Mouse (Mus musculus): Measurements from ENCODE around the gene Exoc5. TPM values are rescaled to one million over a fixed set of nuclear protein-coding genes. Genes with fewer than 3 reads are reported as not detected.

The Exoc5 gene
- polyA plus RNA-seq, 1 experiment from 2014 or later = 39.4 TPM

DNA sequence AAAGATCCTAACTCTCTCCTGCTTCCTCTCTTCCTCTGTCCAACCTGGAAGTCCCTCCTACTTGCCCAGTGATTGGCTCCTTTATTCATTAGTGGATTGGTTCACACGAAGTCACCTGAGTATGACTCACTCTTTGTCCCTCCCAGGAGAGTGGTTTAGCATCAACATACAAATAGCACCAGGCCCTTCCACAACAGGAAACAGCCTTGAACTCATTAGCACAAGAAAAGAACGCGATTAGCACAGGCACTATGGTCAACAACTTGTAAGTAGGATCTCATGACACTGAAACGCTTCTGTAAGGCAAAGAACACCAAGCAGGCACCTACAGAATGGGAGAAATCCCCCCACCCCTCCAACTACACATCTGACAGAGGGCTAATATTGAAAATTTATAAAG, 67.7 kb downstream of the Exoc5 start:
- Histone ChIP-seq H3K27me3 (replicated peaks) (no peaks in the 10 kb centered on the region), H3K9ac (no peak overlapping the region), H3K4me3 (no peak overlapping the region), H3K4me2 (no peak overlapping the region), H3K27ac (no peak overlapping the region), H3K9me3 (replicated peaks) (no peaks in the 10 kb centered on the region), H3K36me3 (no peaks in the 10 kb centered on the region), H3K4me1 (no peaks in the 10 kb centered on the region)
- WGBS (ENCODE audit: insufficient replicate concordance) = 28% methylated on average over 4 of the region's 4 CpGs
- ATAC-seq = no peak

DNA sequence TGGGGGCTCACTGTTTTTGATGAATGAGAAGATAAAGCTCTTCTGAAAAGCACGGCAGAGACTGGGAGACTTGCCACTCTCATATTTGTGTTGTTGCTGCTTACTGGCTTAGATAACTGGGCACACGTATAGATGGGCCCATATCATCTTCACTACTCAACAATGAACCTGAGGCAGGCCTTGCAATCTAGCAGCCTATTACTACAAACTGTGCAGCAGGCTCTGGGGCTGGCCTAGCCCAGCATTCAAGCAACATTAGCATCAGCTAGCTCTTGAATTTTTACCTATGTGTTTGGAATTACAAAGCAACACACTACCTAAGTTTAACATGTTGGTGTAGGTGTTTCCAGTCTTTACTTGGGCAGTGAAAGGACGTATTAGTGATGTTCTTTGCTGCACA, 72.6 kb downstream of the Exoc5 start:
- no peak for ATAC-seq

DNA sequence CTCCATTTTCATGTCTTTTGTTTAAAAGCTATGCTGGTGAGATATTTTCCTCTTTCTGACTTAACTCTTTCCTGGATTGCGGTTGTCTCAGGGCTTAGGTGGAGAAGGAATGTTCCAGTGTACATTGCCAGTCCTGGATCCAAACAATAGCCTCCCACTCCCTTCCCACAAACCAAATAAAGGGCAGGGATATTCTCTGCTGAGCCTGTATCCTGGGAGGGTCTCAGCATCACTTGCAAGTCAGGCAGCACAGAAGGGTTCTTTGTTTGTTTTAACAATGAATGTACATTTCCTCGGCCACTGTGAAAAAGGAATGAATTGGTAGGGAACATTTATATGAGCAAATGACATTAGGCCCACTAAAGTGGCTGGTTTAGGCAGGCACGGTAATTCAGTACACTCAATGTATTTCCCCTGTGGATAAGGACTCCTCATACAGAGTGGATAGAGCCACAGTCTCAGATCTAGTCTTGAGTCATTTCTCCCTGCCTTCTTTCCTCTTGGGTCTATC, 74.3 kb downstream of the Exoc5 start:
- Histone ChIP-seq H3K27me3 (replicated peaks) (no peaks in the 10 kb centered on the region; the same call in 1 of the 2 replicates), H3K4me1 (no peaks in the 10 kb centered on the region), H3K27ac (no peak overlapping the region)

More for the DNA sequence above, 72.6 kb downstream of the Exoc5 start:
- H3K27ac ChIP-seq = no peak overlapping the region
- no peak overlapping the region for H3K9ac ChIP-seq
- WGBS (ENCODE audit: insufficient replicate concordance) = 62% methylated on average over 3 of the region's 3 CpGs
- H3K36me3 ChIP-seq = no peaks in the 10 kb centered on the region
- H3K27me3 ChIP-seq (replicated peaks) = no peaks in the 10 kb centered on the region; the same call in 1 of the 2 replicates
- H3K4me1 ChIP-seq = no peaks in the 10 kb centered on the region
- no peaks in the 10 kb centered on the region for H3K9me3 ChIP-seq (replicated peaks)
- no peak overlapping the region for H3K4me2 ChIP-seq
- H3K4me3 ChIP-seq = no peak overlapping the region

DNA sequence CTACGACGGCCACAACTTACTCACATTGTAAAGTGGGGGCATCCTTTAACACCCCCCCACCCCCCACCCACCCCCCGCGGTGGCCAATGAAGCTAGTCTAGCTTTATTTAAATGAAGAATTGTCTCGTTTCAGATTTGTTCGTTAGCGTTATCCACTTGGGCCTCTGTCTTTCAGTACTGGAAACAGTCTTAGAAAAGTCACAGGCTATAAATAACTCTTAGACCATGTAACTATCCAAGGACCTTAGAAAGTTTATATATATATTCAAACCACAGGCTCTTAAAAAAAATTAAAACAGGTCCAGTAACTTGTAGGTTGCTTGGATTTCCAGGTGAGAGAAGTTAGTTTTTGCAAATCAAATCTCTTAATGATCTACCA, 75.3 kb downstream of the Exoc5 start:
- ATAC-seq = no peak
- no peak overlapping the region for H3K9ac ChIP-seq

More for the DNA sequence above, 74.3 kb downstream of the Exoc5 start:
- Histone ChIP-seq H3K4me3 (no peak overlapping the region), H3K9ac (no peak overlapping the region), H3K36me3 (no peaks in the 10 kb centered on the region), H3K4me2 (no peak overlapping the region), H3K9me3 (replicated peaks) (no peaks in the 10 kb centered on the region)
- 72% methylated on average over 3 of the region's 3 CpGs for WGBS (ENCODE audit: insufficient replicate concordance)
- no peak for ATAC-seq

DNA sequence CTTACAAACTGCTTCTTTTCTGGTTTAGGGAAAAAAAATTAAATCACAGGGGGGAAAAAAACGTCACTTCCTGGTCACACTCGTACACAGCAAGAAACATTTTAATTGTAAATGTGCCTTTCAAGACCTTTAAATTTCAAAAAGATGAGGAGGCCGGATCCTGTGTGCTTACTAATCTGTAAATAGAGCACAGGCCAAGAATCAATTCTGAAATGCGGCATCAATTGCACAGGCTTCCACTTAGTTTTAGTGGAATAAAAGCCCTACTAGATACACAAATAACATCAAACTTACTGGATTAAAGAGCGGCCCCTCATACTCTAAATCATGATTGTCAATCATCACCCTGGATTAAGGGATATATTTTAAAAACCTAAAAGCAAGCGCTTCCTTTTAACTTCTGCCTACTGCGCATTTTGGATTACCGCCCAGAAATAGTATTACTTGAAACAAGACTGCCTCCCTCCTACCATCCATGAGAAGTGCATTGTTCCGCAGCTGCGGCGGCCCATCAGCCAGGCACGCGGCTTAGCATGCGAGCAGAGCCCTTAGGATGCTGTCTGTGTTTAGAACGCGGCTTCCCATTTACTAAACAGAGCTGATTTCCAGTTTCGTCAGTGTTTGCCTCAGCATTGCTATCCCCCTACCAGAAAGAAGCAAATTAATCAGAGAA, 75.8 kb downstream of the Exoc5 start:
- Histone ChIP-seq H3K4me2 (no peak overlapping the region; the same call in 1 of the 2 replicates), H3K9ac (no peak overlapping the region), H3K9me3 (replicated peaks) (no peaks in the 10 kb centered on the region), H3K36me3 (no peaks in the 10 kb centered on the region), H3K27me3 (replicated peaks) (no peaks in the 10 kb centered on the region; the same call in 1 of the 2 replicates), H3K27ac (no peak overlapping the region), H3K4me1 (no peaks in the 10 kb centered on the region), H3K4me3 (no peak overlapping the region)
- no peak for ATAC-seq
- WGBS (ENCODE audit: insufficient replicate concordance) = 32% methylated on average over 17 of the region's 17 CpGs

More for the DNA sequence above, 75.3 kb downstream of the Exoc5 start:
- Histone ChIP-seq H3K4me3 (no peak overlapping the region), H3K4me1 (no peaks in the 10 kb centered on the region), H3K36me3 (no peaks in the 10 kb centered on the region), H3K9me3 (replicated peaks) (no peaks in the 10 kb centered on the region), H3K27me3 (replicated peaks) (no peaks in the 10 kb centered on the region; the same call in 1 of the 2 replicates), H3K4me2 (no peak overlapping the region; the same call in 1 of the 2 replicates), H3K27ac (no peak overlapping the region)
- WGBS (ENCODE audit: insufficient replicate concordance) = 16% methylated on average over 7 of the region's 7 CpGs

DNA sequence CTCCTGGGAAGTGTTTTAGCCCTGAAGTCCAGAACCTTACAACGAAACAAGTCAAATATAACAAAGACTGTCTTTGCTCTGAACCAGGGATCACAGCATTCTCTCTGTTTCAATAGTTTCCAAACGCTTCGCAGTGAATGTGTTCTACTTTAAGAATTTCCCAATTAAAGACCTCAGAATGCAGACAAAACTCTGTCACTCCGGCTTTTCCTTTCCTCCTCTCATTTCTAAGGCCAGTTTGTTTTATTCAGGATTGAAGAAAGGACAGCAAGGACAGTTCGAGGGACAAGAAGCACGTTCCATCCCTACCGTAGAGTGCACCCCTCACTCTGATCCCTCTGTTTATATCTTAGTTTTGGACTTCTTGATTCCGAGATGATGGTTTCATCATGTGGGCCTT, 76.6 kb downstream of the Exoc5 start:
- no peak overlapping the region for H3K4me2 ChIP-seq
- no peak for ATAC-seq
- H3K4me3 ChIP-seq = no peak overlapping the region
- no peaks in the 10 kb centered on the region for H3K9me3 ChIP-seq (replicated peaks)
- no peaks in the 10 kb centered on the region for H3K36me3 ChIP-seq
- H3K27ac ChIP-seq = no peak overlapping the region
- WGBS (ENCODE audit: insufficient replicate concordance) = 77% methylated on average over 8 of the region's 8 CpGs
- H3K27me3 ChIP-seq (replicated peaks) = no peaks in the 10 kb centered on the region; the same call in 1 of the 2 replicates
- H3K4me1 ChIP-seq = no peaks in the 10 kb centered on the region
- H3K9ac ChIP-seq = no peak overlapping the region

DNA sequence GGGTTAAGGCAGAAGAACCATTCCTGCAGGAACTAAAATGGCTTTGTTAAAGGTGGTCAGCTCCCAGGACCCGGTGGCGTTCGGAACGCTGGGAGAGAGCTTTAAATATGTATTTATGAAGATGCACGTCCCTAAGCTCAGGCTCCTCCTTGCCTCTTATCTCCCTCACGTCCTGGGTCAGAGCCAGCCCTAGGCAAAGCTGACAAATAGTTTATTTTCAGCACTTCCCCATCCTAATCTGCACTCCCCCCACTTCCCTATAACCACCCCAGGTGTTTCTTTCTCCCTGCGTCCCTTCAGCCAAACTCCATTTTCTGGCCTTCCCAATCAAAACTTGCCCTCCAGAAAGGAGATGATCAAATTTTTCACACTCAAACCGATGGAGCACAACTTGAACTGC, 80.2 kb downstream of the Exoc5 start:
- Histone ChIP-seq H3K27ac (no peak overlapping the region), H3K4me3 (no peak overlapping the region), H3K27me3 (replicated peaks) (peaks cover 3% of the 10 kb centered on the region; the same call in 1 of the 2 replicates), H3K9ac (no peak overlapping the region), H3K9me3 (replicated peaks) (no peaks in the 10 kb centered on the region), H3K4me1 (no peaks in the 10 kb centered on the region), H3K36me3 (no peaks in the 10 kb centered on the region), H3K4me2 (no peak overlapping the region)
- no peak for ATAC-seq
- 37% methylated on average over 8 of the region's 8 CpGs for WGBS (ENCODE audit: insufficient replicate concordance)

DNA sequence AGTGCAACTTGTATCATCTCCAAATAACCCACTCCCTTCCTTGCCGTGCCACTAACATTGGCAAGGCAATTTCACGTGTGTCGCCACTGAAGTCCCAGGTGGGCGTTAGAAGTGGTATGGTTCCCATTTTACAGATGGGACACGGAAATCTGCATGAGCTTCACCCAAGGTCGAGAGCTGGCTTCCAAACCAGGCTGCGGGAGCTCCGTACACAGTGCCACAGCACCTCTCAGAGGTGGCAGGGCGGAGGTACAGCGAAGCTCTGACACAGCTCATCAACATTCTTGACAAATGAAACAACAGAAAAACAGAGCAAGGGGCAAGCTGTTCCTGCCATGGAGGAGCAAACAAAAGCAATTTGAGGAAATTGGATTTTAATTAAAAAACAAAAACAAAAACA, 80.8 kb downstream of the Exoc5 start:
- WGBS (ENCODE audit: insufficient replicate concordance) = 40% methylated on average over 10 of the region's 10 CpGs
- no peak for ATAC-seq

DNA sequence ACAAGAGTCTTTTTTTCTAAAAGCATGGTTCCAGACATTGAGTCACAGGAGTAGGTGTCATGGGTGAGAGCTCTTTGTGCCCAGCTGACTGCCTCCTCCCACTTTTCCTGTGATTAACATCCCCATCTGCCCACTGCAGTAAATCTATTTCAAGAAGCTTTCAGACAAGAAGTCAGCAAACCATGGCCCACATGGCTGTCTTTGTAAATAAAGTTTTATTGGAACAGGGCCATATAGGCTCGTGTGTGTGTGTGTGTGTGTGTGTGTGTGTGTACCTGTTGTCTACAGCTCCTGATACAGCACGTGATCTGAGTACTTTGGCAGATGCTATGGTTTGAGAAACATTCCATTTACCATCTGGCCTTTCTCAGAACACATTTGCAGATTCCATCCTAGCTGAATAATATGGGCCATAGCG, 87.5 kb downstream of the Exoc5 start:
- H3K4me3 ChIP-seq = no peak overlapping the region
- 0 out of 2 replicates have a peak, but pooled peaks cover 3% of the 10 kb centered on the region for H3K27me3 ChIP-seq (replicated peaks)
- H3K9ac ChIP-seq = no peak overlapping the region
- H3K27ac ChIP-seq = no peak overlapping the region
- no peaks in the 10 kb centered on the region for H3K36me3 ChIP-seq
- no peak overlapping the region for H3K4me2 ChIP-seq
- no peaks in the 10 kb centered on the region for H3K9me3 ChIP-seq (replicated peaks)
- no peaks in the 10 kb centered on the region for H3K4me1 ChIP-seq
- ATAC-seq = no peak
- 53% methylated on average over 3 of the region's 3 CpGs for WGBS (ENCODE audit: insufficient replicate concordance)

More for the DNA sequence above, 80.8 kb downstream of the Exoc5 start:
- no peak overlapping the region for H3K27ac ChIP-seq
- H3K36me3 ChIP-seq = no peaks in the 10 kb centered on the region
- H3K4me1 ChIP-seq = no peaks in the 10 kb centered on the region
- no peak overlapping the region for H3K4me3 ChIP-seq
- H3K9me3 ChIP-seq (replicated peaks) = no peaks in the 10 kb centered on the region
- H3K9ac ChIP-seq = no peak overlapping the region
- H3K27me3 ChIP-seq (replicated peaks) = peaks cover 3% of the 10 kb centered on the region; the same call in 1 of the 2 replicates
- no peak overlapping the region for H3K4me2 ChIP-seq

DNA sequence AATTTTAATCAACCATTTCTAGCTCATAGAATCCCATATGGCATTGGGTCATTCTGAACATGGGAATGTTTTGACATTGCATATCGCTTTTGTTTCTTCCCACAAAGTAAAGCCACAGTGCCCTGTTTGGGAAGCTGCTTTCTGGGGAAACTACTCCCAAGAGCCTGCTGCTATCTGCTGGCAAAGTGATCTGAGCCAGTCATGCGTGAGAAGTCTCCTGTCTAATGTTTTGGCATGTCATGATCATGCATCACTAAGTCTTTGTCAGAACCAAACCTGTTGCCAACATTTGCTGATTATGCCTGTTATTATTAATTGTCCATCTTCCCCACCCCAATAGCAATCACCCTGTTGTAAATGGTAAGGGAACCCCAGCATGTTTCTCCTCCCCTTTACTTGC, 94.9 kb downstream of the Exoc5 start:
- WGBS (ENCODE audit: insufficient replicate concordance) = 60% methylated on average over 2 of the region's 2 CpGs
- ATAC-seq = no peak
- no peaks in the 10 kb centered on the region for H3K9me3 ChIP-seq (replicated peaks)
- H3K27me3 ChIP-seq (replicated peaks) = no peaks in the 10 kb centered on the region
- no peaks in the 10 kb centered on the region for H3K36me3 ChIP-seq
- no peak overlapping the region for H3K4me2 ChIP-seq
- H3K4me1 ChIP-seq = no peaks in the 10 kb centered on the region
- no peak overlapping the region for H3K9ac ChIP-seq
- no peak overlapping the region for H3K27ac ChIP-seq
- H3K4me3 ChIP-seq = no peak overlapping the region

DNA sequence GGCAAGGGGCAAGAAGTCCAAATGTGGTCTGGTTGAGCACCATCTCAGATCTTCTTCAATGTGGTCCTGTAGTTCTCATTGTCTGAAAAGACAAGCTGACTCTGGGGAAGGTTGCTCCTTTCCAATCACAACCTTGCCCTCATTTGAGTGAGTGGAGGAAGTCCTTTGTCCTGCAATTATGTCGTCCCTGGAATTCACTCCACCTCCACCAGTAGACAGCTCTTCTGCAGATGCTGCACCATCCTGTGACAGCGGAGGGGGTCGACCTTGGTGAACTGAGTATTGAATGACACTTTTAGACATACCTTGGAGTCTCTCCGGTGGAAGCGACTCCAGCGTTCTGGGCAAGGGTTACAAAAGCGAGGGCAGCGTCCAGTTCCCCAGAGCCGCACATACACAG, 97.8 kb downstream of the Exoc5 start:
- Histone ChIP-seq H3K4me1 (no peaks in the 10 kb centered on the region), H3K36me3 (no peaks in the 10 kb centered on the region), H3K4me3 (no peak overlapping the region), H3K27me3 (replicated peaks) (no peaks in the 10 kb centered on the region), H3K4me2 (no peak overlapping the region), H3K27ac (no peak overlapping the region), H3K9ac (no peak overlapping the region), H3K9me3 (replicated peaks) (no peaks in the 10 kb centered on the region)
- ATAC-seq = no peak
- 71% methylated on average over 9 of the region's 9 CpGs for WGBS (ENCODE audit: insufficient replicate concordance)
